Comparison of ENCODE assay signal across 13 mouse cellular contexts in the genomic region with DNA sequence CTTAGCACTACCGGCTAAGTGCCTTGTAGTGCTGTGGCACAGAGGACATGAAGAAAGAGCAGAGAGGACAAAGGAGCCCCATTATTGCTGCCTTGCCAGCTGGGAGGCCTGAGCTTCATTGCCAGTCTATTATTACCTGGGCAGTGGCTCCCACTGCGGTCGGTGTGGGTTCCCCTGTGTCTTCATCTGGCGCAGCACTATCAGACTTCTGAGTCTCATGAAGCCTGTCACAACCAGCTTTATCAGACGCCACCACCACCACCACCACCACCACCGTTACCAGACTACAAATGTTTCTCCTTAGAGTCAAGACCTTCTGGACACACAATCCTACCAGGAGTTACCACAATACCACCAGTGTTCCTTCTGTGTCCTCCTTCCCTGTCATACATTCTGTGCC.
"Had no signal": no experiment of that assay in that cellular context is flagged by ENCODE, and none has a peak within 500 bp of the region (broad histone marks: within the 10 kb centered on the region; RNA-seq: fewer than 3 reads in every experiment).

No protein-coding gene starts in this region.

- ATAC-seq: liver, postnatal 0 days; lung, postnatal 0 days; midbrain, embryonic 13.5 days; midbrain, embryonic 15.5 days had no signal

- DNase-seq: liver, postnatal 0 days; lung, adult 2 months; lung, postnatal 14 days; lung, postnatal 36 days; right cerebral cortex, postnatal 25 days; right cerebral cortex, postnatal 4 days; spleen, adult 18-20 months; thymus, adult 18-20 months; thymus, postnatal 14 days; thymus, postnatal 36 days had no signal
